Mouse (Mus musculus) telencephalon, adult 2 months (tissue): ENCODE results near the gene Zdhhc13.

Source experiments
- DNase-seq: peaks from one replicate; pipeline ENCODE4 v3.0.0-alpha.2; 2011; ENCODE audit warnings: low read depth, low spot score

The Zdhhc13 gene

GRCm38 (mm10) chr7:48784773-48785523, 3.9 kb upstream of the Zdhhc13 start:
- DNase-seq, result no peak

- DNase-seq, result peak; percentile 16
These were observed 455 bp upstream of the Zdhhc13 start for GRCm38 (mm10) chr7:48788348-48788747.

DNA sequence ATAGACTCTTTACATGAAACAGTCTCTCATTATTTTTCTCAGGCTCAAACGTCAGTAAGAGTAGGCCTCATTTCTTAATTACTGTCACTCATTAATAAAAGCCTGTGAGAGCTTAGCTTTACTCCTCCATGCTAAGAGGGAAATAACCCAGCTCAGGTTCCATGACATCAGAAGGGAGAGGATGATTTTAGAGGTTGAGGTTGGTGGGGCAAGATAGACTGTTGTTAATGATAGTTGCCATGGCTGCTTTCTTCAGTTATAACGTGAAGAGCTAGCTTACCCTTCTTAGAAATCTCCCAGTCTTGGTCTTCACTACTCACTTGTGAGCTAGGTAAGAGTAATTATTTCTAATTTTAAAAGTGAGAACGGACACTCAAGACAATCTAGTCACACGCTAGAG, 1.3 kb downstream of the Zdhhc13 start:
- DNase-seq, result no peak

GRCm38 (mm10) chr7:48791412-48791811, 2.6 kb downstream of the Zdhhc13 start:
- no peak for DNase-seq

DNA sequence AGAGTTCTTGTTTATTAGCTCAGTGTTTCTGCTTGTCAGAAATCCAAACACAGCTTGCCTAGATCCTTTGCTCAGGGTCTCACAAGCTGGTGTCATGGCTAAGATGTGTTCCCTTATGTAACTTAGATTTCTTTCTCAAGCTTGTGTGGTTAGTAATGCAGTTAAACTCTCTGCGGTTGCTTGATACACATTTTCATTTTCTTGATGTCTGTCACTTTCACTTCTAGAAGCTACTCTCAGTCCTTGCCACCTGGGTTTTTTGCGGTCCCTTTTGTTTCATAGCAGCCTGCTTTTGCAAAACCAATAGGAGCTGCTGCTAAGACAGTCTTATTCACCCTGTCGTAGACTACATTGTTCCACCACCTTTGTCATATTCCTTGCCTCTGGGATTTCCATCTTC, 6.3 kb downstream of the Zdhhc13 start:
- no peak for DNase-seq

GRCm38 (mm10) chr7:48803381-48803780, 14.6 kb downstream of the Zdhhc13 start:
- DNase-seq, result peak; percentile 8

DNA sequence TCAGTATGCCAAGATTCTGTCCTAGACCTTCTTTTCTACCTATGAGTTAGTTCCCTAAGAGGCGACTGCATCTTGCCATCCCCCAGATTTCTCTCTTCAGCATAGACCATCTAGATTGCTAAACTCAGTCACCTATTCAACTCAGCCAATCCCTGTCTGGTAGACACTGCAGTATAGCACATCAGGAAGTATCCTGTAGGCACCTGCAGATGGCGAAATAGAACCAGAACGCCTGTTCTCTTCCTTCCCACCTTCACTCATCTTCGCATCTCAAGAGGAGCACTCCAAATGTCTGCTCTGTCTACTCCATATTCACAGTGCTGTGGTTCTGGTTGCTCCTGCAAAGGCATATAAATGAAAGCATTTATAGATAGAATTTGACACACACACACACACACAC, 17.8 kb downstream of the Zdhhc13 start:
- DNase-seq, result no peak

DNA sequence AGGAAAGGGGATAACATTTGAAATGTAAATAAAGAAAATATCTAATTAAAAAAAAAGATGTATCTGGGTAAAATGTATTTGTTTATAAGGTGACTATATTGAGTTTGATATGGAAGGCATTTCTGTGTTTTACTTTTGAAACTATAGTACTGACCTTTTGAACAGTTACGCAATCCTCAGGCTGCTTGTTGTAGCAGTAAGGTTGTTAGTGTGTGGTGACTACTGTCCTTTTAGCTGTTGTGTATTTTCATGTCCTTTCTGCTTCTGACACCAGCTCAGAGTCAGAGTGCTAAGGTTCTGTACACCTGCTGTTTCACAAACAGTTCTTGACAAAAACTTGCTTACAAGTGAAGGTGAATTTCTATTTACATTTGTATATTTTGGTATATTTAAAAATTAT, 21.8 kb downstream of the Zdhhc13 start:
- DNase-seq, result no peak

- DNase-seq, result no peak
These were observed 23.6 kb downstream of the Zdhhc13 start for GRCm38 (mm10) chr7:48812358-48812757.

- DNase-seq, result no peak
These were observed 24.8 kb downstream of the Zdhhc13 start for GRCm38 (mm10) chr7:48813594-48813993.

DNA sequence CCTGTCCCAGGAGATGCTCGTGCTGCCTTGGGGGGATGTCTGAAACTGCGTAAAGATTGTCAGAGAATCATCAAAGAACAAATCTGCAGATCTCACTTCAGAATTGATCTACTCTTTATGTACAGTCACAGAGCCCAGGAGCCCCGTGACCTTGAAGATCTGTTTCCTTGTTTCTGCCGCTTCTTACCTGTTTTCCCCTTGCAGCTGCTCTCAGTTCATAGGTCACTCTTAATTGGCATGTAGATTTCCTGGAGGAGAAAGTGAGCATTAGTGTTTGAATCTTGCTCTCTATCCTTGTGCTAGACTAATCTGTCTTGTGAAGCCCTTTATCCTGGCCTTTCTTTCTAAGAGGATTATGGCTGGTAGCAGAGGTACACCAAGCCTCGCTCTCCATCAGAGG, 32.9 kb downstream of the Zdhhc13 start:
- no peak for DNase-seq

- no peak for DNase-seq
These were observed 34.8 kb downstream of the Zdhhc13 start for GRCm38 (mm10) chr7:48823621-48824020.

GRCm38 (mm10) chr7:48824671-48825070, 35.9 kb downstream of the Zdhhc13 start:
- DNase-seq, result no peak

DNA sequence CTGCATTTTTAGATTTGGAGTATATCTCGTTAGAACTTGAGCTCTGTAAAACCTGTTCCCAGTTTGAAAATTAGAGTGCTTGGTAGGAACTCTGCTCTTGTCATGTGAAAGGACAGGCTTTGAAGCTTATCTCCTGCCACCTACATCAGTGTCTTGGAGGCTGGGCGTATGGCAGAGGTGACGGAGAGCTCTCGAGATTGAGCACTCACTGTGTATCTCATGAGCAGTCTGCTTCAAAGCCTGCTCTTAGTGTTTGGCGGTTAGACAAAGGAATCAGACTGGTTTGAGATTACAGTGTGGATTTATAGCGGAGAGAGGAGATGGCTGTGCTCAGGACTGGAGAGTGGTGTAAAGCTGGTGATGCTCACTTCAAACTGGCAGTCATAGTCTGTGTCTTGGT, 36.4 kb downstream of the Zdhhc13 start:
- no peak for DNase-seq

GRCm38 (mm10) chr7:48829177-48829910, 40.5 kb downstream of the Zdhhc13 start:
- DNase-seq, result no peak

DNA sequence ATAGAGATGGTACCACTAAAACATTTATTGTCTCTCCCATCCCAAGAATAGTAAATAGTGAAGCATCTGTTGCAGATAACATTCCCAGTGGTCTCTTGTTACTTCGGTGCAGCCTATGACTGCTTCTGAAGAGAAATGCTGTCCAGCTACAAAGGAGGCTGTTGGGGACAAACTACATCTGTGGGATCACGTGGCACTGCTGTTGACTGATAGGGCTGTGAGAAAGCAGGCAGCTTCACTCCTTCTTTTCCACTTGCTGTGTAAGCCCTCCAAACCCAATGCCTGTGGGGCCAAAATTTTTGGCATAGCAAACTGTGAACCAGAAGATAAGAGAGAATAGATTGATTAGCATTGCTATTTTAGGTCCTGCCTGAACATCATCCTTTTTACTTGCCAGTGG, 41.6 kb downstream of the Zdhhc13 start:
- DNase-seq, result no peak

DNA sequence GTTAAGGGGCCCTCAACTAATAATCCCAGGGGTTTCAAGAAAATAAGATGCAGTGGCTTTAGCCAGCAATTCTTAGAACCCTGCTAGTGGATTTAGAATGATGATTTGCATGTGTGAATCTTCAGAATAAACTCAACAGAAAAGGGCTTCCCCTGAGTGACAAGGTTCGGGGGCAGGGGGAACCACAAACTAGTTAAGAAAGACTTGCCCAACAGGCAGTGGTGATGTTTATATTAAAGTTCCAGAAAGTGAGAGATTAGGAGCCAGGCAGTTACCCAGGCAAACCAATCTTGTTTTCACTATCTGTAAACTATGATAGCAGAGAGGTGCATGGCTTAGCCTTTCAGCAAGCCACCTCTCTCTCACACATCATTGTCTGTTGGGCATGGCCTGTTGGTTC, 43.9 kb downstream of the Zdhhc13 start:
- no peak for DNase-seq

- DNase-seq, result no peak
These were observed 45.7 kb downstream of the Zdhhc13 start for GRCm38 (mm10) chr7:48834371-48834970.

DNA sequence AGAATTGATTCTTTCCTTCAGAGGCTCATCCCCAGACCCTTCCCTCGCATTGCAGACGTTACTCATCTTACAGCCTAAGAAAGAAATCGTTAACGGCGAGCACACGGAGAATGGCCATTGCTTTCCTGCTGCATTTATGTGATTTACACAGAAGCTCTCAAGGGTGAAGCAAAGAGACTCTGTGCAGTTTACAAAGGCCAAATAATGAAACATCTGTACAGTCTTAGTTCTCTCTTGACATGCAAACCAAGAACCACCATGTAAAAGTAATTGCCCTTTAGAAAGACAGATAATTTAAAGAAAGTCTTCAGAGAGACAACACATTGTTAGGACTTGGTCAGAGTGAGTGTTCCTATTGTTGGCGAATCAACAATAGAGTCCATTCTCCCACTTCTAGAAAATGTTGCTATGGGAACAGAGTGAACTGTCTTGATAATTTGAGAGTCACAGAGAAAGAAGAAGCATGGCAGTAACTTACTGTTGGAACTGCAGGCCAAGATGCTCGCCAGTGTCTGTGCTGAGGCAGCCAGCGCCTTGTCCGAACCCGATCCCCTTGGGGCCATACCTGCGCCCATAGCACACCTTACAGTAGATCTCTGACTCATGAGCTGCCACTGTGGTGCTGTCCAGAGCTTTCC, 46.3 kb downstream of the Zdhhc13 start:
- DNase-seq, result no peak

DNA sequence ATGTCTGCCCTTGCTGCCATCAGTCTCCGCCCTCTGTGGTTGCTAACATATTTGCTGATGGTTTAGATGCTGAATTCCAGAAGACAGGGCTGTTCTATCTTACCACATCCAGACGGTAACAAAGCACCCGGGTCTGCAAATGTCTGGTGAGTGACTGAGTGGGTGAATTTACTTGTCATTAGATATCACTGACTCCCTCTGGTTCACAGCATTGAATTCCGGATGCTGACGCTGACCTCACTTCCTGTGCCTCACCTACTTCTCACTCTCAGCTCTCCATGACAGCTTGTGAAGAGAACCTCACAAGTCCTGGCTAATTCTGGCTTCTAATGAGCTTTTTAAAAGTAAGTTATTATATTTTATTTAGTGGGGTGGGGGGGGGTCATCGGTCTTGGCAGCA, 48.1 kb downstream of the Zdhhc13 start:
- no peak for DNase-seq

DNA sequence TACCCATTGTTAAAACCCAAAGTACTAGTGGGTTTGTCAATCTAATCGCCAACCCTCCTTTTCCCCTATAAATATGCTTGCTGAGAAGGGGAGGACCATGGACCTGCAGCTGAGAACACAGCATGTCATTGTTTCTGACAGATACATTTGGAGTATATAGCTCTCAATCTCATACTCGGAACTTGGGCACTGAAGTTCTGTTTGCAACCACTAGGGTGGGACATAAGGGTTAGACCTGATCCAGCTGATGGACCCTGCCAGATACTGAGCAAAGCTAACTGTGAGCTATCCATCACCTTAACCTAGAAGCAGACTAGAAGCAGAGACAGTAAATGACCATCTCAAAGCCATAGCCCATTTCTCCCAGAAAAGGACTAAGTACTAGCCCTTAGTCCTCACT, 49.6 kb downstream of the Zdhhc13 start:
- no peak for DNase-seq

- DNase-seq, result no peak
These were observed 51.7 kb downstream of the Zdhhc13 start for GRCm38 (mm10) chr7:48840545-48840944.
